Mouse (Mus musculus) forebrain, embryonic 15.5 days (tissue): ENCODE data around the gene Fbxo11. TPM values are rescaled to one million over a fixed set of nuclear protein-coding genes. Genes with fewer than 3 reads are reported as not detected.

ENCODE experiments used
- ATAC-seq: fragments of 200-750 bp; cut with Nextera tagmentation; replicated peaks from 2 replicates; pipeline ENCODE4 v1.8.0; 2017; ENCODE audit warnings: mild to moderate bottlenecking, moderate TSS enrichment, moderate library complexity
- H3K27ac ChIP-seq: fragments of 300-500 bp; sonication (generic); replicated peaks from 2 replicates; pipeline ENCODE4 v1.5.1; 2015; ENCODE audit warnings: mild to moderate bottlenecking, inconsistent platforms
- H3K27me3 ChIP-seq: fragments of 300-500 bp; sonication (generic); 2 replicates; pipeline ENCODE4 v1.6.1; 2015; ENCODE audit warnings: inconsistent platforms
- H3K36me3 ChIP-seq: fragments of 300-500 bp; sonication (generic); 2 replicates; pipeline ENCODE4 v1.6.1; 2015; ENCODE audit warnings: mild to moderate bottlenecking, inconsistent platforms
- H3K4me1 ChIP-seq: fragments of 300-500 bp; sonication (generic); 2 replicates; pipeline ENCODE4 v1.6.1; 2015; ENCODE audit warnings: inconsistent platforms
- H3K4me2 ChIP-seq: fragments of 300-500 bp; sonication (generic); replicated peaks from 2 replicates; pipeline ENCODE4 v1.6.1; 2015; ENCODE audit warnings: mild to moderate bottlenecking, inconsistent platforms
- H3K4me3 ChIP-seq: fragments of 300-500 bp; sonication (generic); 2 replicates; pipeline ENCODE4 v1.5.1; 2015; ENCODE audit warnings: mild to moderate bottlenecking, inconsistent platforms
- H3K9ac ChIP-seq: fragments of 300-500 bp; sonication (generic); replicated peaks from 2 replicates; pipeline ENCODE4 v1.6.1; 2015; ENCODE audit warnings: mild to moderate bottlenecking, inconsistent platforms
- H3K9me3 ChIP-seq: fragments of 300-500 bp; sonication (generic); 2 replicates; pipeline ENCODE4 v1.6.1; 2016; ENCODE audit warnings: inconsistent platforms
- WGBS: fragments of 180-500 bp; shearing (Covaris S2); methylation state at CpG from one replicate; pipeline ENCODE4 v1.1.7; 2015; ENCODE audit warnings: mixed read lengths; 5-methylcytosine and 5-hydroxymethylcytosine counted together
- polyA plus RNA-seq: library from polyadenylated mRNA; unstranded; fragments of >200 nt; fragmentation: Nextera tagmentation; extraction: Ambion mirVana; gene quantifications from 2 replicates; pipeline ENCODE4 v1.2.1, GENCODE M21; 2015

The Fbxo11 gene
- 35.8 and 35.9 TPM in 2 replicates for polyA plus RNA-seq

DNA sequence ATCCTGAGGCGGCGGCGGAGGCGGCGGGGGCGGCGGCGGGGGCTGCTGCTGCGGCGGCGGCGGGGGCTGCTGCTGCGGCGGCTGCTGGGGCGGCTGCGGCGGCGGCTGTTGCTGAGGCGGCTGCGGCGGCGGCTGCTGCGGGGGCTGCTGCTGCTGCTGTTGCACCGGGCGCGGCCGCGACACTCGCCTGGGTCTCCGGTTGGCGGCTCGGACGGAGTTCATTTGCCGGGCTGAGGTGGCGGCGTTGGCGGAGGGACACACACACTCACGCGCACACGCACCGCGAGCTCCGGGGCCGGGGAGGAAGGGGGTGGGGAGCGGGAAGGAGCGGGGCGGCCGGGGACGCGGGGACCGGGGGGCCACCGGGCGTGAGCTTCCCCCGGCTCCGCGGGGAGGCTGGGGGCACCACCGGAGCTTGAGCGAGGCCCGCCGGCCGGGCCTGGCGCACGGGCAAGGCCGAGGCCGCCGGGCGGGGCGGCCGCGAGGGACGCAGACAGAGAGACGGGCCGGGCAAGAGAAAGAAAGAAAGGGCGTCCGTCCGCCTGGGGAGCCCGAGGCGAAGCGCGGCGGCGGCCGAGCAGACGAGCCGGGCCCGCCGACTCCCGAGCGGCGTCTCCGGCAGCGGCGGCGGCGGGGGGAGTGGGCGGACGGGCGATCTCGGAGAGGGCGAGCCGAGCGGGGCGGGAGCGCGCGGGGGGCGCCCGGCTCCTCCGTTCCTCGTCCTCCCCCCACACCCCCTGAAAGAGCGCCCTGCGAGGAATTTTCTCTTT lies at the start of gene Fbxo11:
Gene Fbxo11 (minus strand): TSS at position 261 of the 770 bp plus-strand sequence.
- Histone ChIP-seq H3K36me3 (no peaks in the 10 kb centered on the region), H3K4me3 (peak within 1 kb of the TSS; percentile 96), H3K27me3 (no peaks in the 10 kb centered on the region), H3K9me3 (no peaks in the 10 kb centered on the region), H3K4me2 (peak within 1 kb of the TSS; percentile 60), H3K4me1 (peaks cover 25% of the 10 kb centered on the region), H3K27ac (peak within 1 kb of the TSS; percentile 100), H3K9ac (peak within 1 kb of the TSS; percentile 99)
- peak; percentile 2 for ATAC-seq
- WGBS = 0% methylated on average over 82 of the region's 112 CpGs

- Histone ChIP-seq H3K27ac (no peak overlapping the region), H3K27me3 (no peaks in the 10 kb centered on the region), H3K36me3 (no peaks in the 10 kb centered on the region), H3K9ac (no peak overlapping the region), H3K4me3 (no peak overlapping the region), H3K4me1 (no peaks in the 10 kb centered on the region), H3K4me2 (no peak overlapping the region), H3K9me3 (no peaks in the 10 kb centered on the region)
- WGBS = 92% methylated on average over 10 of the region's 10 CpGs
- no peak for ATAC-seq
Observed at GRCm38 (mm10) chr17:88113883-88114229, 48.8 kb upstream of the Fbxo11 start.

DNA sequence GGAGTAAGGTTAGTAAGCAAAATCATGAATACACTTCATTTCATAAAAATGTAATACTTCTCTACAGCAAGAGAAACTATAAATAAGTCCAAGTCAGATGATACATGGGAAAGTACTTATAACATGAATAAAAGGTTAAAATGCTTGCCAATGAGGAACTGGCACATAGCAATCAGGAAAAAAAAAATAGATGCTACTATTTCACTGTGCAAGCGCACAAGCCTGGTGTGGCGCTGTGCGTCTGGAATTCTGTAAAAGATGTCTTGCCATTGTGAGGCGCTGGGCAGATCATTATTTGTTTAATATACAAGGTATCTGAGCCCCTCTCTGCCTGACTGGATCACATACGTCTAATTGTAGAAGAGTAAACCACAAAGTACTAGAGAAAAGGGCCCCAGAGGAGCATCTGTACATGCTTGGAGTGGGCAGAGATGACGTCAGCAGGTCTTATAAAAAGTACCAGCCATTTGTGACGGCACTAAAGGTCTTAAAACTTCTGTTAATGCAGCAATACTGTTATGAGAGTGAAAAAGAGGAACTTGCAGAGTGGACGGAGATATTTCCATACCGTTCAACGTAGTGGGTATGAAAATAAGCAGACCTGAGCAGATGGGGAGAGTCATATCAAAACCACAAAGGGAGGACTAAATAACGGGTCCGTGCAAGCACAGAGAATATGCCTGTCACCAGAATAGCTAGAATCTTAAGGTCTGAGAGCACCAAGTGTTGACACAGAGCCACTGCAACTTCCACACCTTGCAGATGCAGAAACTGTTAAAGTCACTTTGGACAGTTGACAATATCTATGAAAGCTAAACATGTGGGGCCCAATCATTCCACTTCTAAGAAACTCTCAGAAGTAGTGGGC lies 48.2 kb upstream of the Fbxo11 start:
- no peaks in the 10 kb centered on the region for H3K4me1 ChIP-seq
- WGBS = 82% methylated on average over 12 of the region's 12 CpGs
- H3K27me3 ChIP-seq = no peaks in the 10 kb centered on the region
- H3K9me3 ChIP-seq = no peaks in the 10 kb centered on the region
- H3K9ac ChIP-seq = no peak overlapping the region
- ATAC-seq = no peak
- no peaks in the 10 kb centered on the region for H3K36me3 ChIP-seq
- no peak overlapping the region for H3K4me2 ChIP-seq
- no peak overlapping the region for H3K4me3 ChIP-seq
- no peak overlapping the region for H3K27ac ChIP-seq

- Histone ChIP-seq H3K4me1 (no peaks in the 10 kb centered on the region), H3K36me3 (no peaks in the 10 kb centered on the region), H3K27ac (no peak overlapping the region), H3K4me2 (no peak overlapping the region), H3K4me3 (no peak overlapping the region), H3K9ac (no peak overlapping the region), H3K27me3 (no peaks in the 10 kb centered on the region), H3K9me3 (no peaks in the 10 kb centered on the region)
- no peak for ATAC-seq
- WGBS = 82% methylated on average over 10 of the region's 10 CpGs
Observed at GRCm38 (mm10) chr17:88111865-88112645, 47.0 kb upstream of the Fbxo11 start.

GRCm38 (mm10) chr17:88111081-88111796 lies 46.1 kb upstream of the Fbxo11 start:
- Histone ChIP-seq H3K27ac (no peak overlapping the region), H3K36me3 (no peaks in the 10 kb centered on the region), H3K9ac (no peak overlapping the region), H3K27me3 (no peaks in the 10 kb centered on the region), H3K4me2 (no peak overlapping the region), H3K4me3 (no peak overlapping the region), H3K4me1 (no peaks in the 10 kb centered on the region), H3K9me3 (no peaks in the 10 kb centered on the region)
- no peak for ATAC-seq
- 87% methylated on average over 12 of the region's 12 CpGs for WGBS

DNA sequence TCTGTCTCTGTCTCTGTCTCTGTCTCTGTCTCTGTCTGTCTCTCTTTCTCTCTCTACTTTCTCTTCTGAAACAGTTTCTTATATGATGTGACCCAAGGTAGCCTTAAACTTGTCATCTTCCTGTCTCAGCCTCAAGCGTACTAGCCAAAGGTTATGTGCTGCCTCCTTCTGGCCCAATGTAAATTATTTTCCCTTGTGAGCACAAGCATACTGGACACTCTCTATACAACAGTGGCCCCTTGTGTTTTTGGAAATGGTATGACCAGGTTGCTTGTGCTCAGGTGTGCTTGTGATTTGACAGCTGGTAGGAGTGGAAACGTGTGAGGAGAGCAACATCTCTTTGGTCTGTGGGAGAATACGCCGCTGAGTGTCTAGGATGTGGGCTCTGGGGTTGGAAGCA lies 42.6 kb upstream of the Fbxo11 start:
- WGBS = 82% methylated on average over 4 of the region's 4 CpGs
- Histone ChIP-seq H3K9me3 (no peaks in the 10 kb centered on the region), H3K4me2 (no peak overlapping the region), H3K27me3 (no peaks in the 10 kb centered on the region), H3K36me3 (no peaks in the 10 kb centered on the region), H3K4me3 (no peak overlapping the region), H3K4me1 (no peaks in the 10 kb centered on the region), H3K9ac (no peak overlapping the region), H3K27ac (no peak overlapping the region)
- ATAC-seq = no peak

- no peak for ATAC-seq
- Histone ChIP-seq H3K4me3 (no peak overlapping the region), H3K27me3 (no peaks in the 10 kb centered on the region), H3K9me3 (no peaks in the 10 kb centered on the region), H3K36me3 (no peaks in the 10 kb centered on the region), H3K4me2 (no peak overlapping the region), H3K4me1 (no peaks in the 10 kb centered on the region), H3K9ac (no peak overlapping the region), H3K27ac (no peak overlapping the region)
- WGBS = 77% methylated on average over 9 of the region's 9 CpGs
Observed at GRCm38 (mm10) chr17:88106365-88106764, 41.3 kb upstream of the Fbxo11 start.

DNA sequence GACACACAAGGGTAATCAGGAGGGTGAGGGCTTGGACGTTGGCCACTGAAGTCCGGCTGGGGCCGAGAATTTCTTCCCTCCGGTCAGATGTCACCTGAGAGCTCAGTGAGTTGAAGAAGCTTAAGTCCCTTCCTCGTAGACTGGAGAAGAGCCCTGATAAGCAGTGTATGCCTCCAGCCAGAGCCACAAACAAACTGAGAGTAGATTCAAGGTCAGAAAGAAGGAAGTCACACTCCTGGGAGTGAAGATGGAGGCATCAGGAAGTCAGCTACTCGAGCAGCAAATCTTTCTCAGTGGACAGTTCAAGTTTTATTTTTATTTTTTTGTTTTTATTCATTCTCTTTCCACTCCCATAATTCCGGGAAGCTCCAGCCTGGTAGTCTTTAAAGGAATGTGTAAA lies 37.5 kb upstream of the Fbxo11 start:
- H3K9ac ChIP-seq = no peak overlapping the region
- 86% methylated on average over 7 of the region's 7 CpGs for WGBS
- H3K36me3 ChIP-seq = no peaks in the 10 kb centered on the region
- H3K27ac ChIP-seq = no peak overlapping the region
- H3K9me3 ChIP-seq = no peaks in the 10 kb centered on the region
- no peaks in the 10 kb centered on the region for H3K27me3 ChIP-seq
- no peak overlapping the region for H3K4me3 ChIP-seq
- no peaks in the 10 kb centered on the region for H3K4me1 ChIP-seq
- H3K4me2 ChIP-seq = no peak overlapping the region
- no peak for ATAC-seq

DNA sequence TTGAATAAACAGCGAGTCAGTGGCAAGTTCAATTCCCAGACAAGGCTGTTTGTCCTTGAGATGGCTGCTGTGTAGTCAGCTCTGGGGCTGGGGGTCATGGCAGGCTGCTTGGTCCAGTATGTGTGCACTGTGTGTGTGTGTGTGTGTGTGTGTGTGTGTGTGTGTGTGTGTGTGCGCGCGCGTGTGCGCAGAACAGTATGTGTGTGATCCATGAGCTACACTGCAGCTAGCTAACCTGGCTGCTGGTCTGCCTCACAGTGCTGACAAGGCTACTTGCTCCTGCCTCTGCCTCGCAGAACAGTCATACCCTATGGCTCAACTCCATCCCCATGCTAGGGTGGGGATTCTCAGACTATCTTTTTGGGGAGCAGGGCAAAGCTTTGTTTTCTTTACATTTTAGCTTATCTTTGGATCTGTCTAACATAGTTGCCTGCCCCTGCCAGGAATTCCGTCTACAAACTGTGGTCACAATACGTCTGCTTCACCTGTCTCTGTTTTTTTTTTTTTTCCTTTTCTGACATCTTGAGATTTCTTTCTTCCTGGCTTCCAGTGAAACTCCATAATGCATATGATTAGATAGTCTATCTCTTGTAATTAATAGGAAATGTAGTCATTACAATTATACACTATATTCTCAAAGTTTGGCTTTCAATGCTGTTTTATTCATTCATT lies 33.2 kb upstream of the Fbxo11 start:
- ATAC-seq = no peak
- H3K4me1 ChIP-seq = 0 out of 2 replicates have a peak, but pooled peaks cover 5% of the 10 kb centered on the region
- no peak overlapping the region for H3K4me2 ChIP-seq
- 94% methylated on average over 9 of the region's 9 CpGs for WGBS
- no peak overlapping the region for H3K27ac ChIP-seq
- H3K36me3 ChIP-seq = no peaks in the 10 kb centered on the region
- H3K9ac ChIP-seq = no peak overlapping the region
- no peaks in the 10 kb centered on the region for H3K27me3 ChIP-seq
- no peak overlapping the region for H3K4me3 ChIP-seq
- H3K9me3 ChIP-seq = no peaks in the 10 kb centered on the region

- WGBS = 83% methylated on average over 3 of the region's 3 CpGs
Observed at GRCm38 (mm10) chr17:88097543-88097942, 32.5 kb upstream of the Fbxo11 start.

DNA sequence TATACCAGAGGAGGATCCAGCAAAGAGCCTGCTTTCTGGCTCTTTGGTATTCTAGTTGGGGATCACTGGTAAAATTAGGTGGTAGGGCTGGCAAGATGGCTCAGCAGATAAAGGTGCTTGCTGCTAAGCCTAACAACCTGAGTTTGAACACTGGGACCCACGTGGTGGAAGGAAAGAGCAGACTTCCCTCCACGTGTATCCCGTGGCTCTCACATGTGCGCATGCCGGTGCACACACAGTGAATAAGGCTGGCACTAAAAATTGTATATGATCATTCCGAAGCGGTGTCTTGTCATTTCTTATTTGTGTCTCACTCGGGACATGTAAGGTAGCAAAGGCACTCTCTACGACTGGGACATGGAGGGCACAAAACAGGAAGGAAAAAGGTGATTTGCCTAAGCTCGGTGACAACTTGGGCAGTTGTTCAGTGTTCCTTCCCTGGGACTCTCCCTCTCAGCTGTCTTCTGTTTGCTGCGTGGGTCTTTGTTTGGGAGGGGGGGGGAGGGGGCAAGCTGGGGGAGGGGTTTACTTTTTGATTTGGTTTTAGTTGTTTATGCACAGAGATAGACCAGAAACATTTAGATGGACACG lies 31.8 kb upstream of the Fbxo11 start:
- H3K36me3 ChIP-seq = no peaks in the 10 kb centered on the region
- ATAC-seq = no peak
- H3K27ac ChIP-seq = no peak overlapping the region
- no peaks in the 10 kb centered on the region for H3K9me3 ChIP-seq
- H3K4me2 ChIP-seq = no peak overlapping the region
- WGBS = 90% methylated on average over 12 of the region's 12 CpGs
- H3K4me1 ChIP-seq = 0 out of 2 replicates have a peak, but pooled peaks cover 5% of the 10 kb centered on the region
- no peak overlapping the region for H3K9ac ChIP-seq
- no peaks in the 10 kb centered on the region for H3K27me3 ChIP-seq
- H3K4me3 ChIP-seq = no peak overlapping the region

More at GRCm38 (mm10) chr17:88097543-88097942, 32.5 kb upstream of the Fbxo11 start:
- H3K9ac ChIP-seq = no peak overlapping the region
- H3K9me3 ChIP-seq = no peaks in the 10 kb centered on the region
- no peak overlapping the region for H3K27ac ChIP-seq
- ATAC-seq = no peak
- no peak overlapping the region for H3K4me2 ChIP-seq
- H3K4me3 ChIP-seq = no peak overlapping the region
- no peaks in the 10 kb centered on the region for H3K36me3 ChIP-seq
- no peaks in the 10 kb centered on the region for H3K27me3 ChIP-seq
- 0 out of 2 replicates have a peak, but pooled peaks cover 5% of the 10 kb centered on the region for H3K4me1 ChIP-seq
